Mouse (Mus musculus): ENCODE results near the gene Pdcd6ip. TPM values are rescaled to one million over a fixed set of nuclear protein-coding genes. Genes with fewer than 3 reads are reported as not detected.
"Not testable (repeated sequence)": the region's sequence is repeated elsewhere in the genome, so short reads cannot be mapped to it uniquely, and the experiment has no call there.

Gene Pdcd6ip
- total RNA-seq, 2 experiments from 2014 or later, result 126 to 142 TPM

GRCm38 (mm10) chr9:113706108-113706507 is 2.0 kb downstream of the Pdcd6ip start:
- no peak for DNase-seq (ENCODE audit: low spot score in 2 of 2)

GRCm38 (mm10) chr9:113701441-113702160 is 6.5 kb downstream of the Pdcd6ip start:
- DNase-seq (ENCODE audit: low spot score in 2 of 2), result no peak

DNA sequence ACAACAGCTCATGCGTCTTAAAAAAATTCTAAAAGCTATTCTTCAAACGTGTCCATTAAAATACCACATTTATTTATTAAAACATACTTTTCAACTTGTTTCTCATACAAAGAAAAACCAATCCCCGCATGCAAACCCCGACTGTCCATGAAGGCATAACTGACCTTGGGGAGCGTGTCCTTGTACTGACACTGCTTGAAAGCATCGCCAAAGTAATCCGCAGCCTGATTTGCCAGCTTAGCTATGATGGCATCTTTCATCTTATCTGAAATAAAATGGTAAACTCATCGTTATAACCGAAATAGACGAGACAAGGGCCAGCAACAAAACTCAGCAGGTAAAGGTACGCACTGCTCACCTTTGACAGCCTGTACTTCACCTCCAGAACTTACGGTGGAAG is 20.6 kb downstream of the Pdcd6ip start:
- no peak for DNase-seq (ENCODE audit: low spot score in 2 of 2)

DNA sequence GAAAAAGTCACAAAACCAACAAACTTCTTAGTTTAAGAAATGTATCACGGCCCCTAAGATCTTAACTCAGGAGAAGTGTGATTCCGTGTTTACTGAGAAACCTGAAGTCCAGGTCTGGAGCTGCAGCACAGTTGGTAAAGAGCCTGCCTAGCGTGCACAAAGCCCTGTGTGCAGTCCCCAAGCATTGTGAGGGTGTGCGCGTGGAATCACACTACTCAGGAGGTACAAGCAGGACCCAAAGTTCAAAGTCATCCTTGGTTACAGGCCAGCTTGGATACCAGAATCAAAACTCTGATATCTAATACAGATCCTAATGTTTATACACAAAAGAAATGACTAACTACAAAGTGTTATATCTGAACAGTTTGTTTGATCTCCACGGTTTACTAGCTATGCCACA is 34.3 kb downstream of the Pdcd6ip start:
- no peak for DNase-seq (ENCODE audit: low spot score in 2 of 2)

DNA sequence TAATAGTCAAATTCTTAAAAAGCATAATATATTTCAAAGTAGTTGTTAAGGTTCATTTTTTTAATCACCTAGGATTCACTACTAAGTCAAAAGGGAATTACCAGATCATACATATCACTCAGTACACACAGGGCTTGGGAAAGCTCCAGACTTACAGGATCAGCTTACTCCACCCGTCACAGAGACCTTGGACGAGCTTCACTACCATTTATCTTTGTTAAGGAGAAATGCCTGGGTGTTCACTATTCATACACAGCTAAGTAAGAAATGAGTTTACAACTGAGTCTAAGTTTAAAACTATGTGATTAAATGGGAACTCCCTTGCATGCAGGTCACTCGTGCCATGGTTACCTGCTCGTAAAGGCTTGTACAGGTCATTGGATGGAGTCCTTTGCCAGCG is 35.7 kb downstream of the Pdcd6ip start:
- DNase-seq (ENCODE audit: low spot score in 2 of 2), result no peak

GRCm38 (mm10) chr9:113670857-113671106 is 37.3 kb downstream of the Pdcd6ip start:
- no peak for DNase-seq (ENCODE audit: low spot score in 2 of 2)

DNA sequence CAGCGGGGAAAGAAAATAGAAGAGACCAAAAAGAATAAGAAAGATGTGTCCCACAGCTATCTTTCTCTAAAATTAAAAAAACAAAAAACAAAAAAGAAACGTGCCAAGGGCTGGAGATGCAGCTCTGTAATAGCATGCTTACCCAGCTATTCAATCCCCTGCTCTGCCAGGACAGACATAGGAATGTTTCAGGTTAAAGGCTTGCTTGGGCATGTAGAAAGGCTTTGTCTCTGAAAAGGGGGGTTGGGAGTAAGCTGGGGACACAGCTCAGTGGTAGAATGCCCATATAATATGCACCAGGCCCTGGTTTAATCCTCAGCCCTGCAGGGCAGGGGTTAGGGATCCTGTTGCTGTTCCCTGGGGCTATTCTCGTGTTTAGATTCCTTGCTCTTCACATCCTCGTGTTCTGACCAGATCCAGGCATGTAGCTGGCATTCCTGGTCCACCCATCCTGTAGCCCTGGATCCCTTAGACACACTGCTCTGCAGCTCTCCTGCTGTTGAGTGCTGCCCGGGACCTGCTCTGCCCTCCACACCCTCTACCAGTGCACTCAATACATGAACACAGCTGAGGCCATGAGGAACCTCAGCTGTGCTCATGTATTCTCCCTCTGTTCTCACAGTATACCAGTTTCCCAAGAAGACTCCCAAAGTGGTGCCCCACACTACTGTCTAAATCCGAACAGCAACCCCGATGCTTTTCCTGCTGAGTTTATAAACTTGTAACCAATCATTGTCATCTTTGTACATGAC is 37.8 kb downstream of the Pdcd6ip start:
- DNase-seq (ENCODE audit: low spot score in 2 of 2), result no peak

GRCm38 (mm10) chr9:113663476-113663875 is 44.6 kb downstream of the Pdcd6ip start:
- no peak for DNase-seq (ENCODE audit: low spot score in 2 of 2)

DNA sequence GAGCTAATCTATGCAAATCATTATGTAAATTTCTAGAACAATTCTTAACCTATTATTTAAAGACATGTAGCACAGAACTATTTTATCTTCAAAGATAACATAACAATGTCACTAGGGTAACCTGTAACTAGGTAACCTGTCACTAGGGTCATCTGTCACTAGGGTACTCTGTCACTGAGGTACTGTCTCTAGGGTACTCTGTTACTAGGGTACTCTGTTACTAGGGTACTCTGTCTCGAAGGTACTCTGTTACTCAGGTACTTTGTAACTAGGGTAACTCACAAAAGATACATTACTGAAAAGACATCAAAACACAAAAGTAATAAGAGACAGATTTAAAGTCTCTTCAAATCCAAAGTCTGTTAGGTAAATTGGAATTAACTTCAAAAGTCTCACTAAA is 50.2 kb downstream of the Pdcd6ip start:
- DNase-seq (ENCODE audit: low spot score in 2 of 2), result no peak

DNA sequence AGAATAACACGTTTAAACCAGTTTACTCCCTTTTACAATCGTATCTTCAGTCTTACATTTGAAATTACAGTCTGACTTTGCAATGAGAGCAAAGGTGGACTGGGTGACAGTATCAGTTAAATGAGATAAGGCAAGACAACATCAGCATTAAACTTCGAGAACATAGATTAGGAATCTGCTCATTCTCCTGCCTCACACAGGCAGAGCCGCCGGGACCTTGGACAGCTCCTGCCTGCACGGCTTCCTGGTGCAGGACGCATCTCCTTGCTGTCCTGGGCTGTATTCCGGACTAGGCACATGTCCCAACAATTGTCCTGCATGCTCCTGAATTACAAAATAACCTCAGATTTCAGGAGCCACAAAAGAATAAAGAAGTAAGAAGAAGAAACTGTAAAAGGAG is 54.5 kb downstream of the Pdcd6ip start:
- no peak for DNase-seq (ENCODE audit: low spot score in 2 of 2)

DNA sequence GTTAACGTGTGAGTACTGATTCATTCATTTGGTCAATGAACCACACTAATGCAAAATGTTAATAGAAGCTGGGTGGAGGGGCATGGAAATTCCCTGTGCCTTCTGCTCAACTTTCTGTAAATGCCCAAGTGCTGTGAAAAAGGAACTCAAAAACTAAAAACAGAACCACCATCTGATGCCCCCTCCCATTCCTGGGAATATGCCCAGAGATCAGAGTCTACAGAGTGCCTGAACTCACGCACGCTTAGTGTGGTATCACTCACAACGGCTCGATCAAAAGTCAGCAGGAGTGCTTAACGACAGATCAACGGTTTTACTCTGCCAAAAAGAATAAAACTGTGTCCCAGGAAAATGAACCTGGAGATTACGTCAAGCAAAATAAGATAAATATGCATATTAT is 57.3 kb downstream of the Pdcd6ip start:
- no peak for DNase-seq (ENCODE audit: low spot score in 2 of 2)

- not testable (repeated sequence) for DNase-seq (ENCODE audit: low spot score in 2 of 2)
Measured at GRCm38 (mm10) chr9:113649211-113649610, 58.8 kb downstream of the Pdcd6ip start.

DNA sequence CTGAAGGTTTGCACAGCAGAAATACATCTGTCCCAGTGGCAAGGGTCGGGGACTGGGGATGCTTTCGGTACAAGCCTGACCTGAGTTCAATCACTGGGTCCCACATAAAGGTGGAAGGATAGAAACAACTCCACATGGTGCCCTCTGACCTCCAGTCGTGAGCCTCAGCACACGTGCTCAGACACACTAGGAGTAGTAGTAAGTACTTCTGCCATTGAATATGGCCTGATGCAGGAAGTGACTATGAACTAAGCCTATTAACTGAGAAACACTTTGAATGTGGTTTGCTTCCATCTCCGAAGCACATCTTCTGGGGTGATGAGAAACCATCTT is 62.3 kb downstream of the Pdcd6ip start:
- no peak for DNase-seq (ENCODE audit: low spot score in 2 of 2)

DNA sequence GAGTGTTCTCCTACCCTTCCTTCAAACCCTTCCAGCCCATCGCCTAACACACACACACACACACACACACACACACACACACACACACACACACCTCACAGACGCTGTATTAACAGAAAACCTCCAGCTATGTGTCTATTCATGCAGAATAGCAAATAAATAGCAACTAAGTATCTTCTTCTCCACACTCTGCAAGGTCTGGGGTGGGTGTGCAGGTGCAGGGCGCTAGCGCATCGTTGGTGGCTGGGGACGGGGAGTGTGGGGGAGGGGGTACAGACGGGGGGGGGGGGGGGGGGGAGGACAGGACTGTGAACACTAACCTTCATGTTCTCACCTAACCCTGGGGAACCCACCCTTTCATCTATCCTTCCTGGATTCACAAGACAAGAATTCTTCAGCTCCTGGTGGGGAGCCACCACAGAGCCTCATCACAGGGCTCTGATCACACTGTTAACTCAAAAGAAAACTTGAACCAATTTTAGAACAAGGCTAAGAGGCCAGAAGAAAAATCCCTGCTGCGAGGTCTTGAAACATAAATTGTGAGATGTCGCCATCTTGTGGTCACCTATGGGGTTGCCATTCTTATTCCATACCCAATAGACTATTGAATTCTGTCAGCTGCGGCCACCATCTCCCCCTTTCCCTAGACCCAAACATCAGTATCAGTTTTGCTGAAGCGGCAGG is 62.8 kb downstream of the Pdcd6ip start:
- no peak for DNase-seq (ENCODE audit: low spot score in 2 of 2)

GRCm38 (mm10) chr9:113644701-113645100 is 63.4 kb downstream of the Pdcd6ip start:
- DNase-seq (ENCODE audit: low spot score in 2 of 2), result no peak

DNA sequence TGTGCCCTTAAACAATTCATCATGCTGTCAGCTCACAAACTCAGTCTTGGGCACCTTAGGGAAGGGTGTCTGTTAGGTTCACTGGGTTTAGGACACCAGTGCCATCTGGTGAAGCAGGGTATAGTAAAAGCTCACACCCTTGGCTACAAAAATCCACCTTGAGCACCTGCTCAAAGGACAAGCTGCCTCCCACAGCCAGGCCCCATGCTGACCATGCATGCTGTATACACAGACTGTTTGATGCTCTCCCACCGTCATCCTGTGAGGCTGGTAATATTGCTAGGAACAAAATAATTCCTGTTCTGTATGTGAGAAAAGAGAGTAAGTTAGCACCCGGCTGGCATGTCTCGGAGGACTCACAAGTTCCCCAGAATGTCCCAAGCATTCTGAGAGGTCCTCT is 64.0 kb downstream of the Pdcd6ip start:
- no peak for DNase-seq (ENCODE audit: low spot score in 2 of 2)

GRCm38 (mm10) chr9:113643669-113644068 is 64.4 kb downstream of the Pdcd6ip start:
- no peak for DNase-seq (ENCODE audit: low spot score in 2 of 2)

DNA sequence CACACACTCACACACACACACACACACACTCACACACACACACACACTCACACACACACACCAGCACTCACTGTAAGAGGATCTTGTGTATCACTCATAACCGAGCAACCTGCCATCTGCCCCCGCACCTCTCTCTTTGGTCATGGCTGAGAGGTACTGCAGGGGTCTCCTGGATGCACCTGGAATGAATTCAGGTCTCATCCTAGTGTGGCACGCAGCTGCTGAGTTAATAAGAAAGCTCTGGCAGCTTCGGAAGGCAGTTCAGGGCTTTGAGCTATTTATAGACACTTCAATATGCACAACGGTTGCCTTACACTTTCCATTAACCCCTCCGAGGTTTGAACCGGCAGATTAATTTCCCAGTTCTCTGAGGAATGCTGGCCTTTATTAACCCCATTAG is 73.1 kb downstream of the Pdcd6ip start:
- DNase-seq (ENCODE audit: low spot score in 2 of 2), result no peak

DNA sequence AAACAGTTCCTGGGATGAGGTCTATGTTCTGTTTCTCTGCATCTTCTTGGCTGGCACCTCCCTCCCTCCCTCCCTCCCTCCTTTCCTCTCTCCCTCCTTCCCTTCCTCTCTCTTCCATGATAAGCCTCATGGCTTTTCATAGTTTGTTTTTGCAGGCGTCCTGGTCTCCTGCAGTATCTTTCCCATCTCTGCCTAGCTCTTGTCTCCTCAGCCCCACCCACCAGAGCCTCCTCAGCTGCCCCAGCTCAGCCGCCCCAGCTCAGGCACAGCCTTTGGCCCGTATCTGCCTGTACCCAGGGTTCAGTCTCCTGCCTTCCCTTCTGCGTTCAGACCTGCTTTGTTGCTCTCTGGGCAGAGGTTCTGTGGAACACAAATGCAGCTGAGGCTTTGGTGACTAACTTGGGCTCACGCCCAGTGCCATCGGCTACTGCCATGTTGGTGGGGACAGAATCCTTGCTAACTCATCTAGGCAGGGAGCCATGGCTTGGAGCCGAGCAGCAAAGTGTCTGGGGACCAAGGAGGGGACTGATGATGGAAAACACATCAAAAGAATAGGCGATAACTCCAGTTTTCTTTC is 74.8 kb downstream of the Pdcd6ip start:
- DNase-seq (ENCODE audit: low spot score in 2 of 2), result no peak

DNA sequence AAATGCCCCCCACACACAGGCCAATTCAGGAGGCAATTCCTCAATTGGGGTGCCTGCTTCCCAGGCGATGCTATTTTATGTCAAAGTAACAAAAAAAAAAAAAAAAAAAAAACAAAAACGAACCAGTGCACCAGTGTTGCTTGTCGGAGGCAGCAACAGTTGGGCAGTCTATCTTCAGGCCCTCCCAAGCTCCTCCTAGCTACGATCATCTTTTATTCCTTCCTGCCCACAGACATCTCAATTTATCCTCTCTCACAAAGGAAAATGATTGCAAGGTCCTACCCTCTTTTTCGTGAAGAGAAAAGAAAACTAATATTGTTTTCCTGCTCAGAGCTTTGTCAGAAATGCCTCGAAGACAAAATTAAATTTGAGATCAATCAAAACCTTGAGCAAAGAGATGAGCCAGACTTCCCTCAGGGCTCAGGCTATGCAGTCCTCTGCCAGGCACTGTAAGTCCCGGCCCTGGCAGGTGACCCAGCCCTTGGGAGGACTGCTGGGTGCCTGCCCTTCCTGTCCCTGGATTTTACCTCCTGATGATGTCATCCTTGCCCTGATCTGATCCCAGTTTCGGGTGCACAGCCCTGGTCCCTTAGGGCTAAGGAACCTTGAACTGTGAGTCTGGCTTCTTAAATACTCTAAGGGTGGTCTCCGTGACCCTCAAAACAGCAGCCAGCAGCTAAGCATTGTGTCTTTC is 75.6 kb downstream of the Pdcd6ip start:
- no peak for DNase-seq (ENCODE audit: low spot score in 2 of 2)

- no peak for DNase-seq (ENCODE audit: low spot score in 2 of 2)
Measured at GRCm38 (mm10) chr9:113629632-113630031, 78.4 kb downstream of the Pdcd6ip start.

DNA sequence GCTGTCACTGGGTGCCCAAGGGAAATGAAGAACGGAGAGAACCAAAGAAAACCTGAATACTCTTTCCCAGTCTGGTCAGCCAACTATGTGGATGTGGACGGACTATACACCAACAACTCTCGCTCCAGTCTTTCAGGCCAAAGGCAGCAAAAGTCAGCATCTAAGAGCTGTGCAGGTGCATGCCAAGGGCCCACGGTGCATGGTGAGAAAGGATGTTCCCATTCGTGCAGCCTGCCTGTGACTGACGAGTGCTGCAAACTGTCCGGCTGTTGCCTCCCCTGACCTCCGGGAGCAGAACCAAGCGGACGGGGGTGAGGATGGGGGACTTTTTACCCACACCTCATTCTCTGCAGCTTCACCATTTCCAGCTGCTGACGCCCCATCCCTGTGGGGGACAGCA is 78.9 kb downstream of the Pdcd6ip start:
- DNase-seq (ENCODE audit: low spot score in 2 of 2), result no peak
